Mouse (Mus musculus) kidney, embryonic 14.5 days (tissue): ENCODE measurements around the gene Nt5c2. TPM values are rescaled to one million over a fixed set of nuclear protein-coding genes. Genes with fewer than 3 reads are reported as not detected.
A peak's percentile ranks its signal among the peaks of the same experiment; 100 is the strongest.

Experiments used
- ATAC-seq: fragments of 200-750 bp; cut with Nextera tagmentation; 2 replicates; pipeline ENCODE4 v1.8.0; 2017; ENCODE audit warnings: moderate number of reproducible peaks, mild to moderate bottlenecking, moderate TSS enrichment, moderate library complexity; ENCODE audit not compliant: low FRiP score, low TSS enrichment
- H3K27ac ChIP-seq: fragments of 300-500 bp; sonication (generic); 2 replicates; pipeline ENCODE4 v1.5.1; 2014; ENCODE audit warnings: low read depth, mild to moderate bottlenecking, low read length, moderate library complexity, mixed read lengths
- H3K27me3 ChIP-seq: fragments of 300-500 bp; sonication (generic); 2 replicates; pipeline ENCODE4 v1.6.1; 2014; ENCODE audit warnings: mild to moderate bottlenecking, low read length; ENCODE audit not compliant: control insufficient read depth, insufficient read depth
- H3K36me3 ChIP-seq: fragments of 300-500 bp; sonication (generic); 2 replicates; pipeline ENCODE4 v1.6.1; 2014; ENCODE audit warnings: low read length, mixed read lengths; ENCODE audit not compliant: control insufficient read depth, insufficient read depth
- H3K4me1 ChIP-seq: fragments of 300-500 bp; sonication (generic); 2 replicates; pipeline ENCODE4 v1.6.1; 2014; ENCODE audit warnings: low read length, mixed read lengths; ENCODE audit not compliant: control insufficient read depth, insufficient read depth
- H3K4me2 ChIP-seq: fragments of 300-500 bp; sonication (generic); replicated peaks from 2 replicates; pipeline ENCODE4 v1.6.1; 2014; ENCODE audit warnings: low read depth, mild to moderate bottlenecking, low read length
- H3K4me3 ChIP-seq: fragments of 300-500 bp; sonication (generic); 2 replicates; pipeline ENCODE4 v1.5.1; 2014; ENCODE audit warnings: mild to moderate bottlenecking, low read length
- H3K9ac ChIP-seq: fragments of 300-500 bp; sonication (generic); 2 replicates; pipeline ENCODE4 v1.6.1; 2014; ENCODE audit warnings: low read depth, mild to moderate bottlenecking, low read length, moderate library complexity
- H3K9me3 ChIP-seq: fragments of 300-500 bp; sonication (generic); 2 replicates; pipeline ENCODE4 v1.6.1; 2016; ENCODE audit warnings: low read length; ENCODE audit not compliant: control insufficient read depth
- WGBS: fragments of 180-500 bp; shearing (Covaris S2); extraction: QIAGEN DNeasy Blood & Tissue Kit; methylation state at CpG from one replicate; pipeline ENCODE4 v1.1.7; 2014; 5-methylcytosine and 5-hydroxymethylcytosine counted together
- polyA plus RNA-seq: library from polyadenylated mRNA; unstranded; fragments of >200 nt; fragmentation: Nextera tagmentation; extraction: Ambion mirVana; gene quantifications from 2 replicates; pipeline ENCODE4 v1.2.1, GENCODE M21; 2014

Nt5c2 gene
- polyA plus RNA-seq, 1 experiment from 2014 or later = 80.2 TPM

- no peak overlapping the region for H3K27ac ChIP-seq
- ATAC-seq = no peak
- H3K36me3 ChIP-seq = no peaks in the 10 kb centered on the region
- no peak overlapping the region for H3K4me2 ChIP-seq
- WGBS = 81% methylated on average over 7 of the region's 7 CpGs
- no peak overlapping the region for H3K9ac ChIP-seq
- no peak overlapping the region for H3K4me3 ChIP-seq
- no peaks in the 10 kb centered on the region for H3K9me3 ChIP-seq
- no peaks in the 10 kb centered on the region for H3K4me1 ChIP-seq
- H3K27me3 ChIP-seq = no peaks in the 10 kb centered on the region
Measured at GRCm38 (mm10) chr19:46871651-46872050, 143.3 kb downstream of the Nt5c2 start.

GRCm38 (mm10) chr19:46871096-46871495, 143.9 kb downstream of the Nt5c2 start:
- no peak overlapping the region for H3K4me3 ChIP-seq
- no peak overlapping the region for H3K27ac ChIP-seq
- ATAC-seq = no peak
- H3K9ac ChIP-seq = no peak overlapping the region
- H3K36me3 ChIP-seq = no peaks in the 10 kb centered on the region
- H3K4me1 ChIP-seq = no peaks in the 10 kb centered on the region
- no peaks in the 10 kb centered on the region for H3K9me3 ChIP-seq
- H3K27me3 ChIP-seq = no peaks in the 10 kb centered on the region
- WGBS = 93% methylated on average over 4 of the region's 4 CpGs
- H3K4me2 ChIP-seq = no peak overlapping the region

- Histone ChIP-seq H3K27me3 (no peaks in the 10 kb centered on the region), H3K36me3 (no peaks in the 10 kb centered on the region), H3K9me3 (no peaks in the 10 kb centered on the region), H3K9ac (no peak overlapping the region), H3K4me3 (no peak overlapping the region), H3K4me2 (no peak overlapping the region), H3K4me1 (peaks cover 13% of the 10 kb centered on the region; the same call in 1 of the 2 replicates), H3K27ac (no peak overlapping the region)
- peak; percentile 77 for ATAC-seq
- WGBS = 11% methylated on average over 6 of the region's 6 CpGs
Measured at GRCm38 (mm10) chr19:46869526-46869925, 145.4 kb downstream of the Nt5c2 start.

GRCm38 (mm10) chr19:46869049-46869448, 145.9 kb downstream of the Nt5c2 start:
- no peak overlapping the region for H3K4me3 ChIP-seq
- no peak overlapping the region for H3K27ac ChIP-seq
- no peaks in the 10 kb centered on the region for H3K27me3 ChIP-seq
- H3K9me3 ChIP-seq = no peaks in the 10 kb centered on the region
- peaks cover 14% of the 10 kb centered on the region; the same call in 1 of the 2 replicates for H3K4me1 ChIP-seq
- no peak overlapping the region for H3K9ac ChIP-seq
- no peak overlapping the region for H3K4me2 ChIP-seq
- ATAC-seq = 0 out of 2 replicates have a peak, but pooled peaks have one; percentile 26
- H3K36me3 ChIP-seq = no peaks in the 10 kb centered on the region
- 53% methylated on average over 11 of the region's 11 CpGs for WGBS

- Histone ChIP-seq H3K27ac (no peak overlapping the region), H3K9ac (no peak overlapping the region), H3K4me1 (peaks cover 14% of the 10 kb centered on the region; the same call in 1 of the 2 replicates), H3K27me3 (no peaks in the 10 kb centered on the region), H3K4me2 (no peak overlapping the region), H3K9me3 (no peaks in the 10 kb centered on the region), H3K36me3 (no peaks in the 10 kb centered on the region), H3K4me3 (no peak overlapping the region)
- ATAC-seq = no peak
- 68% methylated on average over 4 of the region's 4 CpGs for WGBS
Measured at GRCm38 (mm10) chr19:46865381-46865780, 149.6 kb downstream of the Nt5c2 start.

- H3K27me3 ChIP-seq = no peaks in the 10 kb centered on the region
- WGBS = 31% methylated on average over 6 of the region's 6 CpGs
- H3K36me3 ChIP-seq = no peaks in the 10 kb centered on the region
- H3K9me3 ChIP-seq = no peaks in the 10 kb centered on the region
- no peak overlapping the region for H3K27ac ChIP-seq
- H3K4me2 ChIP-seq = no peak overlapping the region
- peaks cover 14% of the 10 kb centered on the region; the same call in 1 of the 2 replicates for H3K4me1 ChIP-seq
- no peak overlapping the region for H3K9ac ChIP-seq
- no peak overlapping the region for H3K4me3 ChIP-seq
- no peak for ATAC-seq
Measured at GRCm38 (mm10) chr19:46864731-46865331, 150.1 kb downstream of the Nt5c2 start.

- H3K4me1 ChIP-seq = peaks cover 14% of the 10 kb centered on the region; the same call in 1 of the 2 replicates
- 37% methylated on average over 6 of the region's 6 CpGs for WGBS
- H3K4me2 ChIP-seq = no peak overlapping the region
- no peak overlapping the region for H3K9ac ChIP-seq
- no peak overlapping the region for H3K4me3 ChIP-seq
- H3K27ac ChIP-seq = no peak overlapping the region
- no peaks in the 10 kb centered on the region for H3K27me3 ChIP-seq
- no peaks in the 10 kb centered on the region for H3K9me3 ChIP-seq
- no peaks in the 10 kb centered on the region for H3K36me3 ChIP-seq
- no peak for ATAC-seq
Measured at GRCm38 (mm10) chr19:46864079-46864478, 150.9 kb downstream of the Nt5c2 start.

GRCm38 (mm10) chr19:46863236-46863927, 151.6 kb downstream of the Nt5c2 start:
- no peaks in the 10 kb centered on the region for H3K27me3 ChIP-seq
- H3K36me3 ChIP-seq = no peaks in the 10 kb centered on the region
- H3K4me3 ChIP-seq = no peak overlapping the region
- WGBS = 89% methylated on average over 17 of the region's 17 CpGs
- H3K27ac ChIP-seq = no peak overlapping the region
- ATAC-seq = no peak
- peaks cover 14% of the 10 kb centered on the region; the same call in 1 of the 2 replicates for H3K4me1 ChIP-seq
- no peak overlapping the region for H3K9ac ChIP-seq
- no peaks in the 10 kb centered on the region for H3K9me3 ChIP-seq
- no peak overlapping the region for H3K4me2 ChIP-seq

GRCm38 (mm10) chr19:46862556-46862955, 152.4 kb downstream of the Nt5c2 start:
- no peak overlapping the region for H3K27ac ChIP-seq
- ATAC-seq = no peak
- 48% methylated on average over 3 of the region's 3 CpGs for WGBS

More at GRCm38 (mm10) chr19:46862556-46862955, 152.4 kb downstream of the Nt5c2 start:
- H3K4me2 ChIP-seq = no peak overlapping the region
- H3K9ac ChIP-seq = no peak overlapping the region
- no peaks in the 10 kb centered on the region for H3K9me3 ChIP-seq
- H3K4me3 ChIP-seq = no peak overlapping the region
- no peaks in the 10 kb centered on the region for H3K27me3 ChIP-seq
- H3K4me1 ChIP-seq = peaks cover 14% of the 10 kb centered on the region; the same call in 1 of the 2 replicates
- H3K36me3 ChIP-seq = no peaks in the 10 kb centered on the region
